Mouse (Mus musculus) frontal cortex, adult 2 months (tissue): Measurements from ENCODE around the gene Anxa6. TPM values are rescaled to one million over a fixed set of nuclear protein-coding genes. Genes with fewer than 3 reads are reported as not detected.

ENCODE experiments used
- DNase-seq, 2 experiments: peaks; one replicate each; pipeline ENCODE4 v3.0.0; 2022; ENCODE audit warnings: low spot score in 1 of 2; ENCODE audit errors: extremely low spot score in 1 of 2
- polyA plus RNA-seq: library from polyadenylated mRNA; depleted of rRNA; stranded (reverse); fragments of >200 nt; gene quantifications from 2 replicates; pipeline ENCODE4 v1.2.3, GENCODE M21; 2012; rRNA removed

The Anxa6 gene
- polyA plus RNA-seq, 1 experiment: 76.8 TPM

DNA sequence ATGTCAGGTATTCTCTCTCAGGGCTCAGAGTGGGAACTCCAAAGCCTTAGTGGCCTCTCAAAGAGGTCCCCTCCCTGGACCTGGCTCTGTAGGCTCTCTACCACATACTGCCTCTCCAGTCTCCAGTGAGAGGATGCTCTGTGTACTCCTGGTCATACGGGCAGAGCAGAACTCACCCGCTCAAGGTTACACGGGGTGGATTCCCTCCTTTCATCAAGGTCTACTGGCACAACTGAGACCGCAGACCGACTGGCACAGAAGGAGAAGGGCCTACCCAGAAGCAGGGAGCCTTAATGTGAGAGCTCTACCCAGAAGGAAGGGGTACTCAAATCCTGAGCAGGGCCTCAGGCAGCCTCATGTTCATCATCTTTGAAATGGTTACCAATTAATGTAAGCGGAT, 100.7 kb downstream of the Anxa6 start:
- DNase-seq: no peak

DNA sequence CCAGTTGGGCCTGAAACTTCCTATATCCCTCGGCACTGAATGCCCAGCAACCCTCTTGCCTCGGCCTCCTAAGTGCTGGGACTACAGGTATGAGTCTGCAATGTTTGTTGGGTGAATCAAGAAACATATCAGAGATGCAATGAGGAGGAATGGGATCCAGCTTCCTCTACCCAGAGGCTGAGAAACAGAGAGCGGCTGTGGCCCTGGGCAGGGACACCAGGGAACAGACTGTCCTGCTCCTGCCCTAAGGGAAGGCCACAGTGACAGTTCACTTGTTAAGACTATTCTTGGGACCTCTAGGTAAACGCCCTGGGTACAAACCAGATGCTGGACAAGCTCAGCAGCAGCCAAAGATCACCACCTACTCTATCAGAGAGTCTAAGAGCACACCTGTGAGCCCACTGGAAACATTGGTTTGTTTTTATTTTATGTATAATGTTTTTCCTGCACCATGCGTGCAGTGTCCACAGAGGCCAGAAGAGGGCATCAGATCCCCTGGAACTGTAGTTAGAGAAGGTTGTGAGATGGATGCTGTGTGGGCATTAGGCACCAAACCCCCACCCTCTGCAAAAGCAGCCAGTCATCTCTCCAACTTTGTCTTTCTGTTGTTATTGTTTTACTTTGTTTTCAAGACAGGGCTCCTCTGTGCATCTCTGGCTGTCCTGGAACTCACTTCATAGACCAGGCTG, 101.7 kb downstream of the Anxa6 start:
- peak in 1 of 2 experiments; percentile 67 for DNase-seq

GRCm38 (mm10) chr11:54930318-54930979, 102.8 kb downstream of the Anxa6 start:
- peak in 1 of 2 experiments; percentile 77 for DNase-seq

- DNase-seq: no peak
These were observed 103.5 kb downstream of the Anxa6 start for GRCm38 (mm10) chr11:54929744-54930143.

GRCm38 (mm10) chr11:54929290-54929689, 104.0 kb downstream of the Anxa6 start:
- DNase-seq: no peak

Other genes starting within 250 kb of the Anxa6 start
- gene Cdc42se2, start 245.8 kb downstream of the Anxa6 start, polyA plus RNA-seq: 160 and 168 TPM in 2 replicates
- 17.0 and 18.7 TPM in 2 replicates for gene Lyrm7, start 172.5 kb downstream of the Anxa6 start, polyA plus RNA-seq
- 469 and 505 TPM in 2 replicates for gene Hint1, start 167.1 kb downstream of the Anxa6 start, polyA plus RNA-seq
- gene Gpx3, start 131.0 kb downstream of the Anxa6 start, polyA plus RNA-seq: 11.7 and 14.9 TPM in 2 replicates
- gene Tnip1, start 70.5 kb downstream of the Anxa6 start, polyA plus RNA-seq: 21.9 and 24.0 TPM in 2 replicates
- 0.94 and 1.2 TPM in 2 replicates for gene Ccdc69, start 44.7 kb upstream of the Anxa6 start, polyA plus RNA-seq
- gene Gm2a, start 64.7 kb upstream of the Anxa6 start, polyA plus RNA-seq: 41.3 and 45.6 TPM in 2 replicates
- gene Slc36a3, start 118.3 kb upstream of the Anxa6 start, polyA plus RNA-seq: not detected in 2 replicates
- gene Slc36a2, start 151.6 kb upstream of the Anxa6 start, polyA plus RNA-seq: 2.0 and 2.5 TPM in 2 replicates
- 33.7 and 34.5 TPM in 2 replicates for gene Slc36a1, start 170.9 kb upstream of the Anxa6 start, polyA plus RNA-seq